Mouse (Mus musculus): Measurements from ENCODE around the gene Mvp. TPM values are rescaled to one million over a fixed set of nuclear protein-coding genes. Genes with fewer than 3 reads are reported as not detected.

Mvp gene
- polyA plus RNA-seq, 1 experiment = 56.9 TPM

DNA sequence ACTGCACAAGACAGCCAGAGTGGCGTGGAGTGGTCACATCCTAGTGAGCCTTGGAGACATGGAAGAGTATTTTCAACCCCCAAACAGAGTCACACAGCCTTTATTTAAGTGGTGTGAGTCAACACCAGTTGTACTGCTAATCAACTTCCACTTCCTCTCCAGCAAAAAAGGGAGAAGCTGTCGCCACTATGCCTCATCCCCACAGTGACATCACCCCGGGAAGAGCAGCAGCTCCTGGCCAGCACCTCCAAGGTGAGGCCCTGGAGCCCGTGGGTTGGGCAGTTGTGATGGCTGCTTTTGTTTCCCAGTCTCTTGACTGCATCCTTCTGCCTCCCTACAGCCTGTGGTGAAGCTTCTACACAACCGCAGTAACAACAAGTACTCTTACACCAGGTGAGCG lies 73.2 kb downstream of the Mvp start:
- no peak for TF ChIP-seq CTCF (conservative IDR thresholded peaks at IDR 0.05; ENCODE audit: insufficient read depth, insufficient read length, low read depth, low read length)
- TF ChIP-seq POLR2A (IDR thresholded peaks at IDR 0.05; ENCODE audit: low read depth, low read length) = no peak
- H3K27ac ChIP-seq (ENCODE audit: insufficient read depth, low read depth, low read length) = no peak overlapping the region
- no peak for DNase-seq
- no peaks in the 10 kb centered on the region for H3K4me1 ChIP-seq (ENCODE audit: control insufficient read depth, insufficient read depth, low read length)
- 65% methylated on average over 6 of the region's 6 CpGs for WGBS
- H3K27me3 ChIP-seq (replicated peaks; ENCODE audit: control insufficient read depth, insufficient read depth, low read length) = no peaks in the 10 kb centered on the region
- H3K4me3 ChIP-seq (ENCODE audit: insufficient read depth, low read depth, low read length) = no peak overlapping the region
- no peaks in the 10 kb centered on the region for H3K36me3 ChIP-seq (ENCODE audit: control insufficient read depth, insufficient read depth, low read length)

Other genes with a start within 250 kb of the Mvp start
- 58.2 and 61.4 TPM in 2 replicates for gene Gdpd3, start 248.3 kb downstream of the Mvp start, polyA plus RNA-seq (2012; rRNA removed)
- 290 and 371 TPM in 2 replicates for gene Ypel3, start 237.7 kb downstream of the Mvp start, polyA plus RNA-seq (2012; rRNA removed)
- 2.1 and 2.2 TPM in 2 replicates for gene Tbx6, start 233.1 kb downstream of the Mvp start, polyA plus RNA-seq (2012; rRNA removed)
- gene Ppp4c, start 222.1 kb downstream of the Mvp start, polyA plus RNA-seq (2012; rRNA removed) = 135 and 145 TPM in 2 replicates
- 4.2 and 6.3 TPM in 2 replicates for gene Fam57b, start 217.0 kb downstream of the Mvp start, polyA plus RNA-seq (2012; rRNA removed)
- gene 4930451I11Rik, start 183.0 kb downstream of the Mvp start, polyA plus RNA-seq (2012; rRNA removed) = 0.46 TPM in 1 of 2 replicates, not detected in the other
- 0.15 and 0.33 TPM in 2 replicates for gene Doc2a, start 167.2 kb downstream of the Mvp start, polyA plus RNA-seq (2012; rRNA removed)
- gene Hirip3, start 152.6 kb downstream of the Mvp start, polyA plus RNA-seq (2012; rRNA removed) = 4.2 and 6.6 TPM in 2 replicates
- gene Ino80e, start 152.2 kb downstream of the Mvp start, polyA plus RNA-seq (2012; rRNA removed) = 39.6 and 47.0 TPM in 2 replicates
- 56.5 and 75.2 TPM in 2 replicates for gene Taok2, start 129.9 kb downstream of the Mvp start, polyA plus RNA-seq (2012; rRNA removed)
- gene Tmem219, start 91.7 kb downstream of the Mvp start, polyA plus RNA-seq (2012; rRNA removed) = 90.8 and 113 TPM in 2 replicates
- 21.4 and 21.9 TPM in 2 replicates for gene Kctd13, start 85.7 kb downstream of the Mvp start, polyA plus RNA-seq (2012; rRNA removed)
- 0.19 TPM in 1 of 2 replicates, not detected in the other for gene Asphd1, start 65.0 kb downstream of the Mvp start, polyA plus RNA-seq (2012; rRNA removed)
- gene Sez6l2, start 64.1 kb downstream of the Mvp start, polyA plus RNA-seq (2012; rRNA removed) = 1.2 and 1.4 TPM in 2 replicates
- gene Cdipt, start 38.7 kb downstream of the Mvp start, polyA plus RNA-seq (2012; rRNA removed) = 237 and 284 TPM in 2 replicates
- 0.74 and 1.1 TPM in 2 replicates for gene Cdiptos, start 38.5 kb downstream of the Mvp start, polyA plus RNA-seq (2012; rRNA removed)
- 0.91 and 1.3 TPM in 2 replicates for gene Pagr1b, start 1.9 kb upstream of the Mvp start, polyA plus RNA-seq (2012; rRNA removed)
- 2.8 and 17.6 TPM in 2 replicates for gene Pagr1a, start 2.7 kb upstream of the Mvp start, polyA plus RNA-seq (2012; rRNA removed)
- 21.2 and 28.9 TPM in 2 replicates for gene Gm42742, start 6.5 kb upstream of the Mvp start, polyA plus RNA-seq (2012; rRNA removed)
- gene Prrt2, start 6.6 kb upstream of the Mvp start, polyA plus RNA-seq (2012; rRNA removed) = 3.6 and 4.6 TPM in 2 replicates
- gene Maz, start 12.4 kb upstream of the Mvp start, polyA plus RNA-seq (2012; rRNA removed) = 97.9 and 115 TPM in 2 replicates
- 0.67 and 0.73 TPM in 2 replicates for gene Kif22, start 27.9 kb upstream of the Mvp start, polyA plus RNA-seq (2012; rRNA removed)
- not detected in 2 replicates for gene Zg16, start 72.7 kb upstream of the Mvp start, polyA plus RNA-seq (2012; rRNA removed)
- 4.2 and 7.7 TPM in 2 replicates for gene AI467606, start 76.7 kb upstream of the Mvp start, polyA plus RNA-seq (2012; rRNA removed)
- gene Qprt, start 107.6 kb upstream of the Mvp start, polyA plus RNA-seq (2012; rRNA removed) = 127 and 137 TPM in 2 replicates
- 2.7 and 5.2 TPM in 2 replicates for gene Spn, start 123.2 kb upstream of the Mvp start, polyA plus RNA-seq (2012; rRNA removed)
- gene Cd2bp2, start 181.4 kb upstream of the Mvp start, polyA plus RNA-seq (2012; rRNA removed) = 26.9 and 33.6 TPM in 2 replicates
- gene Tbc1d10b, start 193.8 kb upstream of the Mvp start, polyA plus RNA-seq (2012; rRNA removed) = 26.8 and 28.5 TPM in 2 replicates
- gene Mylpf, start 194.3 kb upstream of the Mvp start, polyA plus RNA-seq (2012; rRNA removed) = 0.33 and 90.1 TPM in 2 replicates
- gene Zfp553, start 218.4 kb upstream of the Mvp start, polyA plus RNA-seq (2012; rRNA removed) = 7.9 and 9.6 TPM in 2 replicates
- 24.1 and 38.4 TPM in 2 replicates for gene Sept1, start 218.5 kb upstream of the Mvp start, polyA plus RNA-seq (2012; rRNA removed)
- gene Zfp771, start 229.7 kb upstream of the Mvp start, polyA plus RNA-seq (2012; rRNA removed) = 48.4 and 85.5 TPM in 2 replicates
- 68.9 and 70.5 TPM in 2 replicates for gene Dctpp1, start 246.1 kb upstream of the Mvp start, polyA plus RNA-seq (2012; rRNA removed)